Mouse (Mus musculus): Measurements from ENCODE around the gene Irs2.

GRCm38 (mm10) chr8:10957292-10957955 is 50.8 kb downstream of the Irs2 start:
- TF ChIP-seq CTCF (IDR thresholded peaks at IDR 0.05), result peak; percentile 19
- no peak for TF ChIP-seq POLR2A (IDR thresholded peaks at IDR 0.05; ENCODE audit: insufficient read depth, low read depth, low read length)

All from heart, adult 2 months (tissue).